Mouse (Mus musculus) forelimb bud, embryonic 11.5 days (tissue): ENCODE measurements around the gene Sertad2.
A peak's percentile ranks its signal among the peaks of the same experiment; 100 is the strongest.

Source experiments
- DNase-seq: peaks from one replicate; pipeline ENCODE4 v3.0.0-alpha.2; 2012; ENCODE audit warnings: low read depth, low spot score

The Sertad2 gene

GRCm38 (mm10) chr11:20644166-20644565 lies 101.1 kb downstream of the Sertad2 start:
- DNase-seq, result no peak

GRCm38 (mm10) chr11:20644872-20645271 lies 101.8 kb downstream of the Sertad2 start:
- DNase-seq, result no peak

DNA sequence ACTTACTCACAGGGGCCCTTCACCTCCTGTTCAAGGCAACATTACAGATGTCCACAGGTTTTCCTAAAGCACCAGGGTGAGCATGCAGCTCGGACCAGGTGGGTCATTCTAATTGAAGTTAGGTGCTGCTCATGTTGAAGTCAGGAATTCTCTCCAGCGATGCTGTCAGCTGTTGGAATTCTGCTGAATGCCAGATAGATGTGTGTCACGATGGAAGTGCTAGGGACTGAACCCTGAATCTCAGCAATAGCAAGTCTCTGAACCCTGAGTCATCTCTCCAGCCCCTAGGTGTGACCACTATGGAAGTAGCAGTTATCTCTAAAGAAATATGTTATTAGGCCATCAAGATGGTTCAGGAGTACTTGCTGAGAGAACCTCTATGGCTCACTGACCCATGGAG lies 102.5 kb downstream of the Sertad2 start:
- DNase-seq, result no peak

- DNase-seq, result no peak
Observed at GRCm38 (mm10) chr11:20646142-20646541, 103.1 kb downstream of the Sertad2 start.

DNA sequence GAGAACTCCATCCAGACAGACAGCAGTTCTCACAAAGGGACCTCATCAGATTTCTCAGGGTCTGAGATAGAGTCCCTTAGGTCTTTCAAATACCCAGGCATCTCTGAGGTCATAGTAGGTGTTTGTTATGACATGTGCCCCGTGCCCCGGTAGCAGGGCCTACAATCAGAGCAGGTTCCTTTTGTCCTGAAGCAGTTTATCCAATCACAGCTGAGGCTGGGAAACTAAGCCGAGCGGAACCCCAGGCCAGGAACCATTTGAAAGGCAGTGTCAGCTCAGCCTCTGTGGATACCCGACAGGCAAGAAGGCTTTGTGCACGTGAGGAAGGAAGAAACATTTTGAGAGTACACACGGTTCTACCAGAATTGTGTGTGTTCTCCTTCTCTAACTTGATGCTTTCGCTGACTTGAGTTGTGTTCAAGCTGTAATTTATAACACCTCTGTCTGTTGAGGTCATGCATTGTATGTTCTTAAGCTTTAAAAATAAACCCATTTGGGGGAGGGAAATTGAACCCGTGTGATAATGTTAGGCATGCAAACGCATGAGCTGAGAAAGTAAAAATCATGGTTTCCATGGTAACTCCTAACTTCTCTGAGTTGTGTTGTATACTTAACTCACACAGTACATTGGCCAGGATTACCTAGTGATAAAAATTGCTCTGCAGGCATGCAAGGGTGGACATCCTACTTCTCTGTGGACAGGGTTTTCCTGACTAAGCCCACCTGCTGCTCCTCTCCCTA lies 104.1 kb downstream of the Sertad2 start:
- no peak for DNase-seq

- DNase-seq, result peak; percentile 59
Observed at GRCm38 (mm10) chr11:20647902-20648625, 105.0 kb downstream of the Sertad2 start.

- DNase-seq, result no peak
Observed at GRCm38 (mm10) chr11:20649477-20649876, 106.4 kb downstream of the Sertad2 start.

- no peak for DNase-seq
Observed at GRCm38 (mm10) chr11:20650006-20650639, 107.1 kb downstream of the Sertad2 start.

DNA sequence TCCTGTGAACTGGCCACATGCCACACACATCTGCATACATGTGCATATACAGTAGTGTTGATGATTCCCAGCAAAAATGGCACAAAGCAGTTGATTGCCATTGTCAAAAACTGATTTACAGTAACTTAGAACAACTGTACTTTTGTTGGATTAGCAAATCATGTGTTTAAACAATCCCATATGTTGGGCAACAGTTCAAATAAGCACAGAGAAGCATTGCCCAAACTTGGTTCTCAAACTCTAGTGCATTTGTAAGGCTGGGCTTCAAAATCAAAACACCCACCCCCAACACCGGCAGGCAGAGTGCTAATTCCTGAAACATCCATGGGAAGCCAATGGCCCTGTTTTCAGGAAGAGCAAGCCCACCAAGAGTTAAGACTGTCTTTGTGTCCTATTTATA lies 108.1 kb downstream of the Sertad2 start:
- no peak for DNase-seq

DNA sequence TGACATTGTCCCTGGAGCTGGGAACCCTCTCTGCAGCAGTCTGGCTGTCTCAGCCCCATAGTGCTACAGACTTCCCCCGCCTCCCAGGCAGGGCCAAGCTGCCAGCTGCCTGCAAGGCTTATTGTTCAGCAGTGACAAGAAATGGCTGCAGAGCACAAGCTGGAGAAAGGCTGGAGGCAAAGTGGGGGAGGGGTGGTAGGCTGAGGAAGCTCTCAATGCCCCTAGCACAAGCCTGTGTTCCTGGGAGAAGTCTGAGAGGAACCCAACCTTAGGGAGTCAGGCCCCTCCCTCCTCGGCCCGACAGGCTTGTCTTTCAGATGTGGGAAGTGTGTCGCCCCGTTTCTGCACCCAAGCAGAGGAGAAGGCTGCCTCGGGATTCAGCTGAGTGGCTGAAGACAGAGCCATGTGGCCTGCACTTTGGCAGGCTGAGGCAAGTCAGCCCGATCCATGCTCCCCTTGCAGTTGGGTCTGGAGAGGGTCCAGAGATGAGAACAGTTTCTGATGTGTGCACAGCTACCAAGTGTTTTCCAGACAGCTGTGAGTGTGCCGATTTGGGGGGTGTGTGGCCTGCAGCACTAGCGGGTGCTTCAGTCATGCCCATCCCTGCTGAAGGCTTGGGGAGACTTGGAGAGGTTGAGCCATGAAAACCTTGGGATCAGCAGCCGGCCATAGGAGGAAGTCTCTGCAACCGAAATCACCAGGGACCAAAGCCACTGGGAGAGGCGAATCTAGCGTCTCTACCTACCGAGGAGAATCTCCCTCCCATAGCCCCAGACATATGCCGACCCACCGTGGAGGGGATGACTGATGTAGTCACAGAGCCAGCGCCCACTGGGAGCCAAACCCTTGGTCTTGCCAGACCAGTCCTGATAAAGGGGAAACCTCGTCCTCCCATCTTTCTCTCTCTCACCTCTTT lies 113.0 kb downstream of the Sertad2 start:
- DNase-seq, result peak; percentile 70

DNA sequence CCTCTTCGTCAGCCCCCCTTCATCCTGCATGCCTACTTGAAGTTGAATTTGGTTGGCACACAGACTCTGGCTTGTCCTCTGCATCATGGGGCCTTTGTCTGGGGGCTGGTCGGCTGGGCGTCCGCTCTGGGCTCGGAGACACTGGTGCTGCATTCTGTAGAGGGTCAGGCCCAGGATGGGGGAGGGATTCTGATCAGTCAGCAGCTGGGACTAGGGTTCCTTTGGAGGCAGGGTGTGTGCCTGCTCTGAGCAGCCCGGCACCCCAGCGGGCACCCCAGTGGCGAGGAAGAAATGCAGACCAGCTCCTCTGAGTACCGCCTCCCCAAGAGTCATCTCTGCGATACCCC lies 113.6 kb downstream of the Sertad2 start:
- DNase-seq, result no peak

- DNase-seq, result no peak
Observed at GRCm38 (mm10) chr11:20659094-20659493, 116.0 kb downstream of the Sertad2 start.

GRCm38 (mm10) chr11:20660111-20661097 lies 117.4 kb downstream of the Sertad2 start:
- no peak for DNase-seq

GRCm38 (mm10) chr11:20661652-20662051 lies 118.6 kb downstream of the Sertad2 start:
- DNase-seq, result no peak

- DNase-seq, result no peak
Observed at GRCm38 (mm10) chr11:20662811-20663210, 119.8 kb downstream of the Sertad2 start.

DNA sequence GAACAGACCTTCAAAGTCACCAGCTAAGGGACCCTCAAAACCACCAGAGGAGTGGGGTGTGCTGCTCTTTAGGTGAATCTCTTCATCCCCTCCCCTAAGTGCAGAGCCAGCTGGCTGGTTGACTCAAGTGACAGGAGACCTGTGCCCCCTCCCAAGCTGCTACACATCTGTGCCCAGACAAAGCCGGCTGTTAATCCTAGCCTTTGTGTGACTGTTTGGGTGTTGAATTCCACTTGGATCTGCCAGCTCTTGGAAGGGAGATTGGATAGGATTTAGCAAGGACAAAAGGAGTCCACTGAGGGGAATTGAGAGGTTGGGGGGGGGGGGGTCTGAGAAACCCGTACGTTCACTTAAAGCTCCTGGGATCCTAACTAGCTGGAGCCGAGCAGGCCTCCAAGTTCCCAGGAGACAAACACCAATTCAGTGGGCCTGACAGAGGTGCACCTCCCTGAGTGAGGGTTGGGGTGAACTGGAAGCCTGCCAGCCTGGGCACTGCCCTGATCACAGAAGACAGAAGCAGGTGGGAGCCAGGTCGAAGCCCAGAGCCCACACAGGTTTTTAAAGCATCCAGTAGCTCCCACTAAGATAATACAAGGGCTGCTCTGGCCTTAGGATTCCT lies 120.6 kb downstream of the Sertad2 start:
- no peak for DNase-seq

- no peak for DNase-seq
Observed at GRCm38 (mm10) chr11:20664878-20665277, 121.8 kb downstream of the Sertad2 start.

DNA sequence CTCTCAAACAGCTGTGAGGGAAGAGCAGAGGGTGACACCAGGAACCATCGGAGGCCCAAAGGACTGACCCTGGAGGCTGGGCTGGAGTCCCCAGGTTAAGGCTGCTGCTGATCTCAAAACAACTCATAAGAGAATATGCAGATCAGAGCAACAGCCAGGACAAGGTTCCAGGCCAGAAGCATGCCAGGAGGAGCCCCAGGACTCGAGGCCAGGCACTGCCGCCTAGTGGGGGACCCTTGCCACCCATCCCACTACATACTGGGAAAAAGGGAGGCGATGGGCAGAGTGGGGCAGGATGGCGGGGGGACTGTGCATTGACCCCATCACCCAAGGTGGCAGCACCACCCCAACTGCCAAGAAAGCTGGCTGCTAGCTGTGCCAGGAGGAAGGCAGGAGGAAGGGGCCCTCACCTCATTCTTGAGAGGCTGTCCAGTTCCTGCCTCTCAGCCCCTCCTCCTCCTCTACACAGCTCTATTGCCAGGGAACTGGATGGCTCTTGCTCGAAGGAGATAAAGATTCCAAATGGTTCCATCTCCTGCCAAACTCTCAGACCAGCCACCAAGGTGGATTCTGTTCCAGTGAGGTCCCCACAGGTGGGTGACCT lies 128.8 kb downstream of the Sertad2 start:
- DNase-seq, result no peak

DNA sequence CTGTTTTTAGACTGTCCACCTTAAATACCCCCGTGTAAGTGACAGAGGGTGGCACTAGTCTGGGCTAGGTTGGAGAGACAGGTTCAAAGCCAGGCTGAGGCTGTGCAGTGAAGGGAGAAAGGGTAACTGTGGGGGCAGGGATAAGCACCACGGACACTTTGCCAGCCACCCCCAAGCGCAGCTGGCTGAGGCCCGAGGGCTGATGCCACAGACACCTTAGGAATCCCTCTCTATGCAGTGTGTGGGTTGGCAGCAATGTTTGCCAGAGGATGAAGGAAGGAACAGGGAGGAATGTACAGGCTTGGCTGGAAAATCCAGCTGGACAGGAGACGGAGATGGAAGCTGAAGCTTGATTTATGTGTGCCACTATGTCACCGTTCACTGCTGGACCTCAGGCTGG lies 129.5 kb downstream of the Sertad2 start:
- no peak for DNase-seq

DNA sequence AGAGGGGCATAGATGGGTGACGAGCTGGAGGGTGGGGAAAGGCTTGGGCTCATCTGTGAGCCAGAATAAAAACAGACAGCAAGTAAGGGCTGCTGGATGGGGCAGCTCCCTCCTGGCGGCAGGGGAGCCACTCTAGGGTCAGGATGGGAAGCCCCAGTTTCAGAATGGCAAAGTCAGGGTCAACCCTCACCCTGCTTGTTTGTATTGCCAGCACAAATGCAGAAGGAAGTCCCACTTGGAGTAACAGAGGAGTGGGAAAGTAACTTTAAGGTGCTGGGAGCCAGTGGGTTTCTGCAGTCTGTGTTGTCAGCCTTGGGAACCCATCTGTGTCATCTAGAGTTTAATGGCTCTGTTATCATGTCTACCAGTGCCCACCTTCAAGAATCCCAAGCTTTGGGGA lies 136.3 kb downstream of the Sertad2 start:
- no peak for DNase-seq
